Mouse (Mus musculus): ENCODE measurements at regions not wholly inside any gene's neighbourhood (a gene's known extent, or its start where the extent isn't known, plus 50 kb on each side); places are given as distances from the start of the nearest gene placed in this dataset.

DNA sequence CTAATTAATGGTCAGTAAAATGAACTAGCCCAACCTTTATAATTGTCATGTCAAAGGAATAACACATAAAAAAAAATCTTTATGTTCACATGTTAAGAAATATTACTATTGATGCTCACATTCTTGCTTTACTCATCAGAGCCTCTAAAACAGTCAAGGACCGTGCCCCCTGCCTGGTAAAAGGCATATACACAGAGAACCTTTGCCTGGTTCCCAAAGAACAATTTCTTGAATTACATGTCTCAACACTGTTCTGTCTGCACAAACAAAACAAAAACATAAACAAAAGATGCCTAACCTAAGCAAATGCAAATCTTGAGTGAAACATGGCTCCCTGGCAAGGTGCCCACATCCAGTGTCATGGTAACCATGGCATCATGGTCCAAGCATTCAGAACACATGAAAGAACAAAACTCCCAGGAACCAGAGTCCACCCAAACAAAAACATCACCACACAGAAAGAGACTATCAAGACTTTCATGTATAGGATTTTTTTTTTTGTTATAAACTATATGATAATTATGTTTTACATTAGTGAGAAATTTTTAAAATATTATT lies 100.4 kb upstream of the Nav3 start:
- TF ChIP-seq CTCF (IDR thresholded peaks at IDR 0.05; ENCODE audit: extremely low read depth, insufficient read depth, low read length): no peak
- TF ChIP-seq POLR2A (IDR thresholded peaks at IDR 0.05; ENCODE audit: extremely low read depth, insufficient read depth, low read length): no peak

Data from cortical plate, adult 2 months (tissue).